Mouse (Mus musculus): ENCODE data around the gene Kcnj6. TPM values are rescaled to one million over a fixed set of nuclear protein-coding genes. Genes with fewer than 3 reads are reported as not detected.
A peak's percentile ranks its signal among the peaks of the same experiment; 100 is the strongest.

Gene Kcnj6
- polyA plus RNA-seq, 1 experiment from 2014 or later, result not detected

GRCm38 (mm10) chr16:94865796-94866195 lies 131.7 kb downstream of the Kcnj6 start:
- Histone ChIP-seq H3K4me3 (ENCODE audit: low read length) (no peak overlapping the region), H3K36me3 (ENCODE audit: insufficient read depth, low read length) (no peaks in the 10 kb centered on the region), H3K4me2 (replicated peaks; ENCODE audit: low read depth, low read length) (no peak overlapping the region), H3K9me3 (ENCODE audit: low read length) (no peaks in the 10 kb centered on the region), H3K4me1 (ENCODE audit: insufficient read depth, low read length) (no peaks in the 10 kb centered on the region), H3K9ac (replicated peaks; ENCODE audit: low read length) (no peak overlapping the region), H3K27me3 (ENCODE audit: insufficient read depth, low read length) (no peaks in the 10 kb centered on the region), H3K27ac (ENCODE audit: low read length) (no peak overlapping the region)
- ATAC-seq (ENCODE audit: low FRiP score, low TSS enrichment), result no peak
- 93% methylated on average over 1 of the region's 1 CpGs for WGBS

- no peak overlapping the region for H3K27ac ChIP-seq (ENCODE audit: low read length)
- no peaks in the 10 kb centered on the region for H3K9me3 ChIP-seq (ENCODE audit: low read length)
- no peaks in the 10 kb centered on the region for H3K36me3 ChIP-seq (ENCODE audit: insufficient read depth, low read length)
- H3K4me1 ChIP-seq (ENCODE audit: insufficient read depth, low read length), result no peaks in the 10 kb centered on the region
- H3K4me3 ChIP-seq (ENCODE audit: low read length), result no peak overlapping the region
- H3K9ac ChIP-seq (replicated peaks; ENCODE audit: low read length), result no peak overlapping the region
- WGBS, result 84% methylated on average over 7 of the region's 7 CpGs
- H3K4me2 ChIP-seq (replicated peaks; ENCODE audit: low read depth, low read length), result no peak overlapping the region
- H3K27me3 ChIP-seq (ENCODE audit: insufficient read depth, low read length), result no peaks in the 10 kb centered on the region
- no peak for ATAC-seq (ENCODE audit: low FRiP score, low TSS enrichment)
Observed at GRCm38 (mm10) chr16:94865101-94865500, 132.4 kb downstream of the Kcnj6 start.

GRCm38 (mm10) chr16:94863475-94863874 lies 134.0 kb downstream of the Kcnj6 start:
- H3K36me3 ChIP-seq (ENCODE audit: insufficient read depth, low read length), result no peaks in the 10 kb centered on the region
- 84% methylated on average over 5 of the region's 5 CpGs for WGBS
- no peaks in the 10 kb centered on the region for H3K4me1 ChIP-seq (ENCODE audit: insufficient read depth, low read length)
- H3K9me3 ChIP-seq (ENCODE audit: low read length), result no peaks in the 10 kb centered on the region
- no peaks in the 10 kb centered on the region for H3K27me3 ChIP-seq (ENCODE audit: insufficient read depth, low read length)
- H3K9ac ChIP-seq (replicated peaks; ENCODE audit: low read length), result no peak overlapping the region
- no peak overlapping the region for H3K27ac ChIP-seq (ENCODE audit: low read length)
- no peak for ATAC-seq (ENCODE audit: low FRiP score, low TSS enrichment)
- no peak overlapping the region for H3K4me3 ChIP-seq (ENCODE audit: low read length)
- no peak overlapping the region for H3K4me2 ChIP-seq (replicated peaks; ENCODE audit: low read depth, low read length)

- Histone ChIP-seq H3K9me3 (ENCODE audit: low read length) (no peaks in the 10 kb centered on the region), H3K27me3 (ENCODE audit: insufficient read depth, low read length) (no peaks in the 10 kb centered on the region), H3K27ac (ENCODE audit: low read length) (no peak overlapping the region), H3K4me3 (ENCODE audit: low read length) (no peak overlapping the region), H3K9ac (replicated peaks; ENCODE audit: low read length) (no peak overlapping the region), H3K4me1 (ENCODE audit: insufficient read depth, low read length) (peaks cover 10% of the 10 kb centered on the region), H3K36me3 (ENCODE audit: insufficient read depth, low read length) (no peaks in the 10 kb centered on the region), H3K4me2 (replicated peaks; ENCODE audit: low read depth, low read length) (no peak overlapping the region)
- ATAC-seq (ENCODE audit: low FRiP score, low TSS enrichment), result no peak
- WGBS, result 89% methylated on average over 5 of the region's 5 CpGs
Observed at GRCm38 (mm10) chr16:94855990-94856389, 141.5 kb downstream of the Kcnj6 start.

GRCm38 (mm10) chr16:94852407-94853160 lies 144.9 kb downstream of the Kcnj6 start:
- no peak overlapping the region for H3K4me3 ChIP-seq (ENCODE audit: low read length)
- ATAC-seq (ENCODE audit: low FRiP score, low TSS enrichment), result peak; percentile 64; the same call in 1 of the 2 replicates
- no peaks in the 10 kb centered on the region for H3K36me3 ChIP-seq (ENCODE audit: insufficient read depth, low read length)
- 47% methylated on average over 19 of the region's 19 CpGs for WGBS
- H3K4me2 ChIP-seq (replicated peaks; ENCODE audit: low read depth, low read length), result peak overlapping the region; percentile 10; the same call in 1 of the 2 replicates
- no peaks in the 10 kb centered on the region for H3K27me3 ChIP-seq (ENCODE audit: insufficient read depth, low read length)
- H3K9me3 ChIP-seq (ENCODE audit: low read length), result no peaks in the 10 kb centered on the region
- H3K4me1 ChIP-seq (ENCODE audit: insufficient read depth, low read length), result peaks cover 10% of the 10 kb centered on the region
- no peak overlapping the region for H3K9ac ChIP-seq (replicated peaks; ENCODE audit: low read length)
- H3K27ac ChIP-seq (ENCODE audit: low read length), result no peak overlapping the region

- peaks cover 2% of the 10 kb centered on the region; the same call in 1 of the 2 replicates for H3K9me3 ChIP-seq (ENCODE audit: low read length)
- no peak for ATAC-seq (ENCODE audit: low FRiP score, low TSS enrichment)
- no peak overlapping the region for H3K9ac ChIP-seq (replicated peaks; ENCODE audit: low read length)
- H3K4me1 ChIP-seq (ENCODE audit: insufficient read depth, low read length), result peaks cover 10% of the 10 kb centered on the region
- no peak overlapping the region for H3K27ac ChIP-seq (ENCODE audit: low read length)
- no peaks in the 10 kb centered on the region for H3K27me3 ChIP-seq (ENCODE audit: insufficient read depth, low read length)
- H3K4me3 ChIP-seq (ENCODE audit: low read length), result no peak overlapping the region
- H3K36me3 ChIP-seq (ENCODE audit: insufficient read depth, low read length), result no peaks in the 10 kb centered on the region
- 48% methylated on average over 14 of the region's 14 CpGs for WGBS
- H3K4me2 ChIP-seq (replicated peaks; ENCODE audit: low read depth, low read length), result no peak overlapping the region
Observed at GRCm38 (mm10) chr16:94850393-94850792, 147.1 kb downstream of the Kcnj6 start.

- no peaks in the 10 kb centered on the region for H3K36me3 ChIP-seq (ENCODE audit: insufficient read depth, low read length)
- no peak for ATAC-seq (ENCODE audit: low FRiP score, low TSS enrichment)
- H3K4me3 ChIP-seq (ENCODE audit: low read length), result no peak overlapping the region
- H3K9ac ChIP-seq (replicated peaks; ENCODE audit: low read length), result no peak overlapping the region
- H3K27ac ChIP-seq (ENCODE audit: low read length), result no peak overlapping the region
- H3K9me3 ChIP-seq (ENCODE audit: low read length), result peaks cover 2% of the 10 kb centered on the region; the same call in 1 of the 2 replicates
- no peaks in the 10 kb centered on the region for H3K4me1 ChIP-seq (ENCODE audit: insufficient read depth, low read length)
- WGBS, result 93% methylated on average over 5 of the region's 5 CpGs
- no peak overlapping the region for H3K4me2 ChIP-seq (replicated peaks; ENCODE audit: low read depth, low read length)
- no peaks in the 10 kb centered on the region for H3K27me3 ChIP-seq (ENCODE audit: insufficient read depth, low read length)
Observed at GRCm38 (mm10) chr16:94845996-94846395, 151.5 kb downstream of the Kcnj6 start.

- no peak overlapping the region for H3K9ac ChIP-seq (replicated peaks; ENCODE audit: low read length)
- ATAC-seq (ENCODE audit: low FRiP score, low TSS enrichment), result no peak
- H3K27me3 ChIP-seq (ENCODE audit: insufficient read depth, low read length), result no peaks in the 10 kb centered on the region
- H3K27ac ChIP-seq (ENCODE audit: low read length), result no peak overlapping the region
- no peak overlapping the region for H3K4me3 ChIP-seq (ENCODE audit: low read length)
- H3K36me3 ChIP-seq (ENCODE audit: insufficient read depth, low read length), result no peaks in the 10 kb centered on the region
- peaks cover 2% of the 10 kb centered on the region; the same call in 1 of the 2 replicates for H3K9me3 ChIP-seq (ENCODE audit: low read length)
- H3K4me2 ChIP-seq (replicated peaks; ENCODE audit: low read depth, low read length), result no peak overlapping the region
- peaks cover under 1% of the 10 kb centered on the region; the same call in 1 of the 2 replicates for H3K4me1 ChIP-seq (ENCODE audit: insufficient read depth, low read length)
- WGBS, result 67% methylated on average over 4 of the region's 4 CpGs
Observed at GRCm38 (mm10) chr16:94844769-94845168, 152.7 kb downstream of the Kcnj6 start.

- Histone ChIP-seq H3K27ac (ENCODE audit: low read length) (no peak overlapping the region), H3K36me3 (ENCODE audit: insufficient read depth, low read length) (no peaks in the 10 kb centered on the region), H3K9me3 (ENCODE audit: low read length) (no peaks in the 10 kb centered on the region), H3K27me3 (ENCODE audit: insufficient read depth, low read length) (no peaks in the 10 kb centered on the region), H3K9ac (replicated peaks; ENCODE audit: low read length) (no peak overlapping the region), H3K4me2 (replicated peaks; ENCODE audit: low read depth, low read length) (no peak overlapping the region), H3K4me3 (ENCODE audit: low read length) (no peak overlapping the region), H3K4me1 (ENCODE audit: insufficient read depth, low read length) (peaks cover 9% of the 10 kb centered on the region; the same call in 1 of the 2 replicates)
- WGBS, result 40% methylated on average over 6 of the region's 6 CpGs
- ATAC-seq (ENCODE audit: low FRiP score, low TSS enrichment), result no peak
Observed at GRCm38 (mm10) chr16:94839398-94839797, 158.1 kb downstream of the Kcnj6 start.

- Histone ChIP-seq H3K36me3 (ENCODE audit: insufficient read depth, low read length) (no peaks in the 10 kb centered on the region), H3K9me3 (ENCODE audit: low read length) (no peaks in the 10 kb centered on the region), H3K4me1 (ENCODE audit: insufficient read depth, low read length) (peaks cover 9% of the 10 kb centered on the region; the same call in 1 of the 2 replicates), H3K27me3 (ENCODE audit: insufficient read depth, low read length) (no peaks in the 10 kb centered on the region), H3K9ac (replicated peaks; ENCODE audit: low read length) (no peak overlapping the region), H3K27ac (ENCODE audit: low read length) (no peak overlapping the region), H3K4me3 (ENCODE audit: low read length) (no peak overlapping the region), H3K4me2 (replicated peaks; ENCODE audit: low read depth, low read length) (no peak overlapping the region)
- WGBS, result 72% methylated on average over 9 of the region's 9 CpGs
- ATAC-seq (ENCODE audit: low FRiP score, low TSS enrichment), result peak; percentile 15; the same call in 1 of the 2 replicates
Observed at GRCm38 (mm10) chr16:94837881-94838280, 159.6 kb downstream of the Kcnj6 start.
